ENCODE assay signal across 17 mouse cellular contexts in genomic region chr5:127474856-127475255, GRCm38 (mm10).
"Had no signal": no experiment of that assay in that cellular context is flagged by ENCODE, and none has a peak within 500 bp of the region (broad histone marks: within the 10 kb centered on the region; RNA-seq: fewer than 3 reads in every experiment).

No protein-coding gene starts in this region.

- H3K9ac ChIP-seq: liver, postnatal 0 days; lung, embryonic 15.5 days; midbrain, embryonic 13.5 days; midbrain, embryonic 15.5 days; neural tube, embryonic 12.5 days; stomach, embryonic 15.5 days had no signal

- H3K27ac ChIP-seq: lung, embryonic 15.5 days; macrophage; midbrain, embryonic 13.5 days; midbrain, embryonic 15.5 days; neural tube, embryonic 12.5 days; stomach, embryonic 15.5 days; stomach, postnatal 0 days had no signal

- ATAC-seq: liver, postnatal 0 days; lung, postnatal 0 days; midbrain, embryonic 13.5 days; midbrain, embryonic 15.5 days had no signal

- H3K36me3 ChIP-seq: lung, embryonic 15.5 days; midbrain, embryonic 13.5 days; midbrain, embryonic 15.5 days; neural tube, embryonic 12.5 days; stomach, embryonic 15.5 days had no signal

- H3K9me3 ChIP-seq: lung, embryonic 15.5 days; midbrain, embryonic 13.5 days; midbrain, embryonic 15.5 days; neural tube, embryonic 12.5 days; stomach, embryonic 15.5 days had no signal

- H3K4me2 ChIP-seq: lung, embryonic 15.5 days; midbrain, embryonic 11.5 days; midbrain, embryonic 13.5 days; midbrain, embryonic 15.5 days; neural tube, embryonic 12.5 days; stomach, embryonic 15.5 days had no signal

- H3K4me1 ChIP-seq: lung, embryonic 15.5 days; stomach, embryonic 15.5 days had no signal

- DNase-seq: liver, postnatal 0 days; lung, adult 2 months; lung, postnatal 14 days; lung, postnatal 36 days; right cerebral cortex, postnatal 14 days; thymus, adult 2 months; thymus, postnatal 25 days; thymus, postnatal 4 days had no signal

- H3K4me3 ChIP-seq: lung, embryonic 15.5 days; midbrain, embryonic 13.5 days; midbrain, embryonic 15.5 days; neural tube, embryonic 12.5 days; stomach, embryonic 15.5 days had no signal

- H3K27me3 ChIP-seq: lung, embryonic 15.5 days; neural tube, embryonic 12.5 days; stomach, embryonic 15.5 days had no signal
